Mouse (Mus musculus): ENCODE measurements at regions not wholly inside any gene's neighbourhood (a gene's known extent, or its start where the extent isn't known, plus 50 kb on each side); places are given as distances from the start of the nearest gene placed in this dataset.

DNA sequence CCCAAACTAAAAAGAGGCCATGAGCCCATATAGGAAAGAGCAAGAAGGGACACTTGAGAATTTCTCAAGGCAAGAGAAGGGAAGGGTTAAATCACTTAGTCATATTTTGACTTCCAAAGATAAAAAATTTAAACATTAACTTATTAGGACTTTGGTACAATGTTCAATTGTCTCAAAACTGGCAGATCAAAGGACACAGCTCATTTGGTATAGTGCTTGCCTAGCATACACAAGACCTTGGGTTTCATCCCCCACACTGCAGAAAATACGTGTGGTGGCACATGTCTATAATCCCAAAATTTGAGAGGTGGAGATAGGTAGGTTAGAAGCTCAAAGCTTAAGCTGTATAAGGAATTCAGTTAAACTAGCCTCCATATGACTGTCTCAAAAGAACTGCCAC, 658.4 kb upstream of the Pfkp start:
- no peaks in the 10 kb centered on the region for H3K36me3 ChIP-seq (ENCODE audit: control insufficient read depth, insufficient read depth, low read length)
- whole genome bisulfite sequencing, result 83% methylated on average over 1 of the region's 1 CpGs
- no peaks in the 10 kb centered on the region for H3K9me3 ChIP-seq (ENCODE audit: control insufficient read depth, low read length)
- ATAC-seq (ENCODE audit: insufficient read depth, low FRiP score, low TSS enrichment), result no peak
- no peak overlapping the region for H3K4me3 ChIP-seq (ENCODE audit: low read depth, low read length)
- H3K4me2 ChIP-seq (ENCODE audit: low read depth), result no peak overlapping the region
- no peaks in the 10 kb centered on the region for H3K4me1 ChIP-seq (ENCODE audit: control insufficient read depth, insufficient read depth, low read length)
- H3K27me3 ChIP-seq (ENCODE audit: control insufficient read depth, insufficient read depth, low read length), result no peaks in the 10 kb centered on the region
- DNase-seq (ENCODE audit: low spot score), result no peak
- H3K9ac ChIP-seq (ENCODE audit: low read length), result no peak overlapping the region
- H3K27ac ChIP-seq (ENCODE audit: low read depth, low read length), result no peak overlapping the region

DNA sequence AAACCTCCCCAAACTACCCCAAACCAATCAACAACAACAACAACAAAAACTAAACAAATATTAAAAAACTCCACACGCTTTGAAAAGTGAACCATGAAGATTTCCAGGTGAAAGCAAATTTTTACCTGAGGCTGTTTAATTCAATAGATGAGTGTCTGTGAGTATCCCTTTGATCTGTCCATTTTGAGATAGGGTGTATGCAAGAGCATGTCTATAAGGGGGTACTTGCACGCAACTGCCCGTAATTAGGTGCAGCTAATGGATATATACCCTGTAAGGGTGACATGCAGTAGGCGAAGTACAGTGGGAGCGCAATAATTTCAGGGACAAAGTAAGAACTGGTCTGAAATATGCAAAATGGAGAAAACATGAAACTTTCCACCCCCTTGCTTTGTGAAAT, 658.8 kb upstream of the Pfkp start:
- ATAC-seq (ENCODE audit: insufficient read depth, low FRiP score, low TSS enrichment) (no peak), DNase-seq (ENCODE audit: low spot score) (no peak)
- Histone ChIP-seq H3K4me2 (ENCODE audit: low read depth) (no peak overlapping the region), H3K4me1 (ENCODE audit: control insufficient read depth, insufficient read depth, low read length) (no peaks in the 10 kb centered on the region), H3K9ac (ENCODE audit: low read length) (no peak overlapping the region), H3K27ac (ENCODE audit: low read depth, low read length) (no peak overlapping the region), H3K27me3 (ENCODE audit: control insufficient read depth, insufficient read depth, low read length) (no peaks in the 10 kb centered on the region), H3K4me3 (ENCODE audit: low read depth, low read length) (no peak overlapping the region), H3K9me3 (ENCODE audit: control insufficient read depth, low read length) (no peaks in the 10 kb centered on the region), H3K36me3 (ENCODE audit: control insufficient read depth, insufficient read depth, low read length) (no peaks in the 10 kb centered on the region)
- 94% methylated on average over 5 of the region's 5 CpGs for WGBS

GRCm38 (mm10) chr13:7313474-7313873, 664.9 kb upstream of the Pfkp start:
- ATAC-seq (ENCODE audit: insufficient read depth, low FRiP score, low TSS enrichment), result no peak
- no peak overlapping the region for H3K4me2 ChIP-seq (ENCODE audit: low read depth)
- no peak for DNase-seq (ENCODE audit: low spot score)
- H3K27me3 ChIP-seq (ENCODE audit: control insufficient read depth, insufficient read depth, low read length), result no peaks in the 10 kb centered on the region
- no peak overlapping the region for H3K4me3 ChIP-seq (ENCODE audit: low read depth, low read length)
- no peaks in the 10 kb centered on the region for H3K4me1 ChIP-seq (ENCODE audit: control insufficient read depth, insufficient read depth, low read length)
- H3K27ac ChIP-seq (ENCODE audit: low read depth, low read length), result no peak overlapping the region
- H3K9ac ChIP-seq (ENCODE audit: low read length), result no peak overlapping the region
- 75% methylated on average over 1 of the region's 1 CpGs for WGBS
- H3K36me3 ChIP-seq (ENCODE audit: control insufficient read depth, insufficient read depth, low read length), result no peaks in the 10 kb centered on the region
- H3K9me3 ChIP-seq (ENCODE audit: control insufficient read depth, low read length), result no peaks in the 10 kb centered on the region

DNA sequence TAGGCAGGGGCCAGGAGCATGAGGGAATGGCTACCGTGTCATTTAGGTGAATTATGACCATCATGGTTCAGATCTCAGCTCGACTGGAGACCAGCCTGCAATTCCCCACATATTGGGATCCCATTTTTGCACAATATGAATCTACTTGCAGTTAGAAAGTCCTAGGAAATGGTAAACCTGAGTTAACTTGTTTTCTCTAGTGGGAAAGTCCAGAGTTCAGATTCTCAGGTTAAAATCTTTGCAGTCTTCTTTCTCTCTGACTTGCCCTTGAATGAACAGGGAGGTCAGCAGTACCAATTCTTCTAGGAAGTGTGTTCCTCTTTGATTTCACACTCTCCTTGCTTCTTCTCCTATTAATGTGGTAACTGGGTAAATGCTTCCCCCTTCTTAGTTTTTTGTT, 681.6 kb upstream of the Pfkp start:
- 72% methylated on average over 2 of the region's 2 CpGs for WGBS
- H3K9me3 ChIP-seq (ENCODE audit: control insufficient read depth, low read length), result no peaks in the 10 kb centered on the region

GRCm38 (mm10) chr13:7345760-7346159, 697.2 kb upstream of the Pfkp start:
- DNase-seq (ENCODE audit: low spot score) (no peak), ATAC-seq (ENCODE audit: insufficient read depth, low FRiP score, low TSS enrichment) (no peak)
- no peaks in the 10 kb centered on the region for H3K4me1 ChIP-seq (ENCODE audit: control insufficient read depth, insufficient read depth, low read length)
- no peak overlapping the region for H3K4me2 ChIP-seq (ENCODE audit: low read depth)
- no peak overlapping the region for H3K27ac ChIP-seq (ENCODE audit: low read depth, low read length)
- H3K9me3 ChIP-seq (ENCODE audit: control insufficient read depth, low read length), result no peaks in the 10 kb centered on the region
- H3K36me3 ChIP-seq (ENCODE audit: control insufficient read depth, insufficient read depth, low read length), result no peaks in the 10 kb centered on the region
- H3K9ac ChIP-seq (ENCODE audit: low read length), result no peak overlapping the region
- no peak overlapping the region for H3K4me3 ChIP-seq (ENCODE audit: low read depth, low read length)
- H3K27me3 ChIP-seq (ENCODE audit: control insufficient read depth, insufficient read depth, low read length), result no peaks in the 10 kb centered on the region
- 85% methylated on average over 1 of the region's 1 CpGs for WGBS

More for the DNA sequence above, 681.6 kb upstream of the Pfkp start:
- H3K4me1 ChIP-seq (ENCODE audit: control insufficient read depth, insufficient read depth, low read length), result no peaks in the 10 kb centered on the region
- no peaks in the 10 kb centered on the region for H3K27me3 ChIP-seq (ENCODE audit: control insufficient read depth, insufficient read depth, low read length)
- H3K36me3 ChIP-seq (ENCODE audit: control insufficient read depth, insufficient read depth, low read length), result no peaks in the 10 kb centered on the region
- ATAC-seq (ENCODE audit: insufficient read depth, low FRiP score, low TSS enrichment), result no peak
- DNase-seq (ENCODE audit: low spot score), result no peak
- no peak overlapping the region for H3K4me2 ChIP-seq (ENCODE audit: low read depth)
- no peak overlapping the region for H3K27ac ChIP-seq (ENCODE audit: low read depth, low read length)
- H3K9ac ChIP-seq (ENCODE audit: low read length), result no peak overlapping the region
- no peak overlapping the region for H3K4me3 ChIP-seq (ENCODE audit: low read depth, low read length)

- Histone ChIP-seq H3K27me3 (ENCODE audit: control insufficient read depth, insufficient read depth, low read length) (no peaks in the 10 kb centered on the region), H3K9ac (ENCODE audit: low read length) (no peak overlapping the region), H3K36me3 (ENCODE audit: control insufficient read depth, insufficient read depth, low read length) (no peaks in the 10 kb centered on the region), H3K9me3 (ENCODE audit: control insufficient read depth, low read length) (no peaks in the 10 kb centered on the region), H3K27ac (ENCODE audit: low read depth, low read length) (no peak overlapping the region), H3K4me2 (ENCODE audit: low read depth) (no peak overlapping the region), H3K4me1 (ENCODE audit: control insufficient read depth, insufficient read depth, low read length) (no peaks in the 10 kb centered on the region), H3K4me3 (ENCODE audit: low read depth, low read length) (no peak overlapping the region)
- no peak for ATAC-seq (ENCODE audit: insufficient read depth, low FRiP score, low TSS enrichment)
- no peak for DNase-seq (ENCODE audit: low spot score)
These were observed 699.9 kb upstream of the Pfkp start for GRCm38 (mm10) chr13:7348431-7348830.

- 85% methylated on average over 4 of the region's 4 CpGs for WGBS
- DNase-seq (ENCODE audit: low spot score), result no peak
- no peaks in the 10 kb centered on the region for H3K4me1 ChIP-seq (ENCODE audit: control insufficient read depth, insufficient read depth, low read length)
These were observed 704.4 kb upstream of the Pfkp start for GRCm38 (mm10) chr13:7353011-7353410.

DNA sequence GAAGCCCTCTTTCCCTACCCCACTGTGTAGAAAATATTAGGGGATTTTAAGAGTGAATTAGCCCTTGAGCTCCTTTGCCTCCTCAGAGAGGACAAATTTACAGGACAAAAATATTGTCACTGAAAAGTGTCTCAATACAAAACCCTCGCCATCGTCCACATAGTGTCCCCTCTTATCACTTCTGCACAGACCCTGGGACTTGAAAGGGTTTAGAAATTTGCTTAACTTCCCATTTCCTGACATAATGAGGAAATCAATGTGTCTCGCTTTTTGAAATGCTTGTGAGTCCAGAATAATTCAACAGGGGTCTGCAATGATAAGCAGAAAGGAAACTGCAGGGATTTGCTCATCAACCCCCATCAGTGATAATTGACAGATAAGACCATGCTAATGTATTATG, 708.5 kb upstream of the Pfkp start:
- no peak for ATAC-seq (ENCODE audit: insufficient read depth, low FRiP score, low TSS enrichment)
- Histone ChIP-seq H3K27ac (ENCODE audit: low read depth, low read length) (no peak overlapping the region), H3K27me3 (ENCODE audit: control insufficient read depth, insufficient read depth, low read length) (no peaks in the 10 kb centered on the region), H3K4me2 (ENCODE audit: low read depth) (no peak overlapping the region), H3K36me3 (ENCODE audit: control insufficient read depth, insufficient read depth, low read length) (no peaks in the 10 kb centered on the region), H3K4me3 (ENCODE audit: low read depth, low read length) (no peak overlapping the region), H3K9ac (ENCODE audit: low read length) (no peak overlapping the region), H3K4me1 (ENCODE audit: control insufficient read depth, insufficient read depth, low read length) (no peaks in the 10 kb centered on the region), H3K9me3 (ENCODE audit: control insufficient read depth, low read length) (no peaks in the 10 kb centered on the region)
- 83% methylated on average over 3 of the region's 3 CpGs for WGBS
- DNase-seq (ENCODE audit: low spot score), result no peak

More at GRCm38 (mm10) chr13:7353011-7353410, 704.4 kb upstream of the Pfkp start:
- H3K9ac ChIP-seq (ENCODE audit: low read length), result no peak overlapping the region
- H3K27ac ChIP-seq (ENCODE audit: low read depth, low read length), result no peak overlapping the region
- H3K27me3 ChIP-seq (ENCODE audit: control insufficient read depth, insufficient read depth, low read length), result no peaks in the 10 kb centered on the region
- no peak overlapping the region for H3K4me2 ChIP-seq (ENCODE audit: low read depth)
- ATAC-seq (ENCODE audit: insufficient read depth, low FRiP score, low TSS enrichment), result no peak
- no peak overlapping the region for H3K4me3 ChIP-seq (ENCODE audit: low read depth, low read length)
- no peaks in the 10 kb centered on the region for H3K9me3 ChIP-seq (ENCODE audit: control insufficient read depth, low read length)
- no peaks in the 10 kb centered on the region for H3K36me3 ChIP-seq (ENCODE audit: control insufficient read depth, insufficient read depth, low read length)

DNA sequence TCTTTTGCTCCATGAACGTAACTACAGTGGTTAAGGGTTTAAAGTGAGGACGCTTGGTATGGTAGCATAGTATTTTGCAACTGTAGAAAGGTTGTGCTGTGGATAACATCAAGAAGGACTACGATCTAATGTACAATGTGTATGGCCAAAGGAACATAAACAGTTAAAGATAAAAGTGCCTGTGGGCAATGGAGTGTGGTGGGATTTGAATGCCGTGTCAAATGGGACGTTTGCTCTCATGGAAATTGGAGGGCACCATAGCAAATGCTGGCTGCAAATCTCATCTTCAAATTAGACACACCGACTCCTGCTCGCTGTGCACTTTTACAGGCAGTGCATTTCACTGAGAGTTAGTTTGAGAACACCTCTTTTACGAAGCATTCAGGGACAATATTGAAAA, 725.0 kb upstream of the Pfkp start:
- no peak overlapping the region for H3K4me3 ChIP-seq (ENCODE audit: low read depth, low read length)
- H3K27me3 ChIP-seq (ENCODE audit: control insufficient read depth, insufficient read depth, low read length), result no peaks in the 10 kb centered on the region
- H3K4me1 ChIP-seq (ENCODE audit: control insufficient read depth, insufficient read depth, low read length), result no peaks in the 10 kb centered on the region
- no peak overlapping the region for H3K4me2 ChIP-seq (ENCODE audit: low read depth)
- no peaks in the 10 kb centered on the region for H3K9me3 ChIP-seq (ENCODE audit: control insufficient read depth, low read length)
- H3K9ac ChIP-seq (ENCODE audit: low read length), result no peak overlapping the region
- peak; percentile 14 for DNase-seq (ENCODE audit: low spot score)
- peak; percentile 83 for ATAC-seq (ENCODE audit: insufficient read depth, low FRiP score, low TSS enrichment)
- H3K27ac ChIP-seq (ENCODE audit: low read depth, low read length), result no peak overlapping the region
- no peaks in the 10 kb centered on the region for H3K36me3 ChIP-seq (ENCODE audit: control insufficient read depth, insufficient read depth, low read length)
- WGBS, result 39% methylated on average over 8 of the region's 8 CpGs
